Mouse (Mus musculus) CH12.LX (cell line): Measurements from ENCODE around the gene Olfr78. TPM values are rescaled to one million over a fixed set of nuclear protein-coding genes. Genes with fewer than 3 reads are reported as not detected.
A peak's percentile ranks its signal among the peaks of the same experiment; 100 is the strongest.

Experiments
- DNase-seq: peaks from one replicate; pipeline ENCODE4 v3.0.0-alpha.2; 2013; ENCODE audit errors: extremely low read depth
- H3K27ac ChIP-seq: 2 replicates; pipeline ENCODE4 v1.5.1; 2012; ENCODE audit warnings: low read depth, mild to moderate bottlenecking, control low read depth, moderate library complexity; ENCODE audit not compliant: insufficient read depth
- H3K27me3 ChIP-seq: replicated peaks from 2 replicates; pipeline ENCODE3; 2012; ENCODE audit warnings: inconsistent platforms
- H3K36me3 ChIP-seq, 2 experiments: replicated peaks in 1 of 2; 2 replicates each; pipeline versions ENCODE3 to v1.6.1; 2012; ENCODE audit warnings: inconsistent platforms in 1 of 2, low read length in 1 of 2, mild to moderate bottlenecking in 1 of 2, mixed read lengths in 1 of 2, moderate library complexity in 1 of 2; ENCODE audit not compliant: control insufficient read depth in 1 of 2, insufficient read depth in 1 of 2
- H3K4me1 ChIP-seq, 2 experiments: 2 replicates each; pipeline ENCODE4 v1.6.1; 2012; ENCODE audit warnings: inconsistent platforms in 1 of 2, moderate library complexity in 1 of 2; ENCODE audit not compliant: insufficient read depth in 2 of 2, control insufficient read depth in 1 of 2
- H3K4me2 ChIP-seq: 2 replicates; pipeline ENCODE4 v1.6.1; 2012; ENCODE audit warnings: low read depth, mild to moderate bottlenecking, control low read depth; ENCODE audit not compliant: poor library complexity, insufficient read depth, severe bottlenecking
- H3K4me3 ChIP-seq, 3 experiments: fragments of 150-350 bp in 1 of 3; sonication (generic) in 1 of 3; replicated peaks in 1 of 3; 2 replicates each; pipeline versions ENCODE3 to v1.5.1; 2011 to 2012; ENCODE audit warnings: low read depth in 2 of 3, low read length in 2 of 3, mild to moderate bottlenecking in 2 of 3, moderate library complexity in 2 of 3, control low read depth in 1 of 3, improper control_type of control experiment in 1 of 3, inconsistent platforms in 1 of 3, mixed read lengths in 1 of 3; ENCODE audit not compliant: poor library complexity in 1 of 3
- H3K79me2 ChIP-seq: replicated peaks from 2 replicates; pipeline ENCODE4 v1.6.1; 2012; ENCODE audit warnings: mild to moderate bottlenecking, moderate library complexity; ENCODE audit not compliant: control insufficient read depth, poor library complexity, insufficient read depth, severe bottlenecking; ENCODE audit errors: extremely low read depth
- H3K9ac ChIP-seq: 2 replicates; pipeline ENCODE4 v1.6.1; 2012; ENCODE audit warnings: low read depth, mild to moderate bottlenecking, control low read depth, moderate library complexity; ENCODE audit not compliant: insufficient read depth
- H3K9me3 ChIP-seq: replicated peaks from 2 replicates; pipeline ENCODE3; 2012; ENCODE audit warnings: low read length, inconsistent platforms, mixed read lengths
- CHD2 ChIP-seq: IDR thresholded peaks from 2 replicates; pipeline ENCODE4 v1.6.1; 2011; ENCODE audit warnings: low read length, improper control_type of control experiment
- CTCF ChIP-seq, 2 experiments: IDR thresholded peaks in 1 of 2; conservative IDR thresholded peaks in 1 of 2; 2 replicates each; pipeline ENCODE4 v1.5.1; 2011 to 2012; ENCODE audit warnings: low read depth in 2 of 2, low read length in 2 of 2, improper control_type of control experiment in 1 of 2, inconsistent platforms in 1 of 2, mild to moderate bottlenecking in 1 of 2, moderate library complexity in 1 of 2
- ETS1 ChIP-seq: conservative IDR thresholded peaks from 2 replicates; pipeline ENCODE4 v1.6.1; 2012; ENCODE audit warnings: low read depth, mild to moderate bottlenecking, inconsistent platforms, low read length, improper control_type of control experiment, moderate library complexity
- JUN ChIP-seq: IDR thresholded peaks from 2 replicates; pipeline ENCODE4 v1.6.1; 2011; ENCODE audit warnings: low read depth, mild to moderate bottlenecking, low read length, improper control_type of control experiment, moderate library complexity; ENCODE audit not compliant: insufficient read depth
- JUND ChIP-seq: conservative IDR thresholded peaks from 2 replicates; pipeline ENCODE4 v1.6.1; 2011; ENCODE audit warnings: low read depth, low read length, improper control_type of control experiment
- KAT2A ChIP-seq: IDR thresholded peaks from 2 replicates; pipeline ENCODE4 v1.6.1; 2012; ENCODE audit warnings: low read length, improper control_type of control experiment, inconsistent platforms; ENCODE audit not compliant: insufficient replicate concordance
- MAZ ChIP-seq: IDR thresholded peaks from 2 replicates; pipeline ENCODE4 v1.6.1; 2012; ENCODE audit warnings: low read depth, mild to moderate bottlenecking, inconsistent platforms, low read length, improper control_type of control experiment, moderate library complexity
- MXI1 ChIP-seq: IDR thresholded peaks from 2 replicates; pipeline ENCODE4 v1.6.1; 2011; ENCODE audit warnings: mild to moderate bottlenecking, low read depth, low read length, improper control_type of control experiment
- NELFE ChIP-seq: IDR thresholded peaks from 2 replicates; pipeline ENCODE4 v1.6.1; 2011; ENCODE audit warnings: low read depth, low read length, improper control_type of control experiment
- POLR2AphosphoS2 ChIP-seq: IDR thresholded peaks from 2 replicates; pipeline ENCODE4 v1.6.1; 2011; ENCODE audit warnings: low read depth, low read length, improper control_type of control experiment
- RAD21 ChIP-seq: IDR thresholded peaks from 2 replicates; pipeline ENCODE4 v1.6.1; 2011; ENCODE audit warnings: low read depth, mild to moderate bottlenecking, low read length, improper control_type of control experiment, moderate library complexity
- SIN3A ChIP-seq: IDR thresholded peaks from 2 replicates; pipeline ENCODE4 v1.6.1; 2012; ENCODE audit warnings: low read length, improper control_type of control experiment, inconsistent platforms
- SMC3 ChIP-seq: IDR thresholded peaks from 2 replicates; pipeline ENCODE4 v1.6.1; 2011; ENCODE audit warnings: low read depth, low read length, improper control_type of control experiment
- TCF12 ChIP-seq: IDR thresholded peaks from 2 replicates; pipeline ENCODE4 v1.6.1; 2014; ENCODE audit warnings: low read depth, mild to moderate bottlenecking, inconsistent platforms, low read length, improper control_type of control experiment
- USF1 ChIP-seq: IDR thresholded peaks from 2 replicates; pipeline ENCODE4 v1.6.1; 2014; ENCODE audit warnings: low read depth, mild to moderate bottlenecking, inconsistent platforms, low read length, improper control_type of control experiment
- ZC3H11A ChIP-seq: IDR thresholded peaks from 2 replicates; pipeline ENCODE4 v1.6.1; 2012; ENCODE audit warnings: low read depth, mild to moderate bottlenecking, inconsistent platforms, low read length, improper control_type of control experiment
- ZMIZ1 ChIP-seq: IDR thresholded peaks from 2 replicates; pipeline ENCODE4 v1.6.1; 2012; ENCODE audit warnings: low read depth, mild to moderate bottlenecking, inconsistent platforms, low read length, improper control_type of control experiment
- ZNF384 ChIP-seq: IDR thresholded peaks from 2 replicates; pipeline ENCODE4 v1.6.1; 2012; ENCODE audit warnings: low read depth, low read length, improper control_type of control experiment, inconsistent platforms
- dilution Hi-C: fragments of 300-500 bp; cut with MboI; formaldehyde crosslinking; loops from 2 replicates; pipeline ENCODE4 v1.14.3; 2020; ENCODE audit warnings: low sequenced_read_pairs; ENCODE audit not compliant: extremely low pct_unique_long_range_greater_than_20kb, extremely low pct_ligation_motif_present
- in situ Hi-C: fragments of 300-500 bp; cut with MboI; formaldehyde crosslinking; loops from 3 replicates; pipeline ENCODE4 v1.14.3; 2019; ENCODE audit warnings: low sequenced_read_pairs, low pct_ligation_motif_present, low pct_unique_long_range_greater_than_20kb, mixed read lengths
- polyA plus RNA-seq: library from polyadenylated mRNA; unstranded; fragments of >175 nt; gene quantifications from 2 replicates; pipeline ENCODE4 v1.2.1, GENCODE M21; 2012; ENCODE audit warnings: low read depth; ENCODE audit not compliant: insufficient read length
- total RNA-seq, 2 experiments: library from RNA; depleted of rRNA; stranded (reverse); fragments of 300-350 nt in 1 of 2; fragments of >200 nt in 1 of 2; gene quantifications; 2 replicates each; pipeline ENCODE4 v1.2.3; 2012 to 2014

Gene Olfr78
- total and polyA plus RNA-seq, 3 experiments, result not detected

DNA sequence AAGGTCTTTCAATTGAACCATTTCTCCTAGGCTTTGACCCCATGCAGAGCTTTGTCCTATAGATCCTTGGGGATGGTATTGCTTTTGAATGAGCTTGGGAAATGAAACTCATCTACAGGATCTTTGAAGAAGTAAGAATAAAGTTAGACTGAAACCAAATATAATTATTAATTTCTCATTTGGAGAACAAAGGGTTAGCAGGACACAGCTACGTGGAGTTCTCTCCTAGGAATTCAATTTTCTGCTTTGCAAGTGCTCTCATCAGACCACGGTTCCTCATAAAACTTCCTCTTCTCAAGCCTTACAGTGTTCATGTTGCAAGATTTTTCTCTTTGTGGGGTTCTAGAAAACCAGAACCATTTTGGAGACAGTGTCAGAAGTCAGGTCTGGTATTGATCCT lies 11.7 kb upstream of the Olfr78 start, which contains the start of gene Olfr561:
Olfr561 (plus strand) TSS at position 301 of the 400 bp plus-strand sequence.
- no peaks in the 10 kb centered on the region for H3K4me1 ChIP-seq
- no peaks in the 10 kb centered on the region for H3K36me3 ChIP-seq
- no peak within 1 kb of the TSS for H3K4me2 ChIP-seq
- no peak for DNase-seq
- in situ Hi-C loops, result loop anchor here (25.0 kb wide), 1 partner anchor 259 kb away; no protein-coding TSS in a partner anchor
- no peak within 1 kb of the TSS for H3K27ac ChIP-seq
- H3K9ac ChIP-seq, result no peak within 1 kb of the TSS
- no peaks in the 10 kb centered on the region for H3K9me3 ChIP-seq
- TF ChIP-seq TCF12 (no peak), ETS1 (no peak), MXI1 (no peak), KAT2A (no peak), USF1 (no peak), NELFE (no peak), JUN (no peak), CHD2 (no peak), MAZ (no peak), RAD21 (no peak), CTCF (conservative IDR thresholded peaks at IDR 0.05 in 1 of 2, IDR thresholded peaks at IDR 0.05 in 1 of 2; ENCODE audit: low read depth in 2 of 2, low read length in 2 of 2) (no peak), SMC3 (no peak), POLR2AphosphoS2 (no peak), SIN3A (no peak), ZMIZ1 (no peak), JUND (no peak)
- no peaks in the 10 kb centered on the region for H3K27me3 ChIP-seq
- dilution Hi-C loops, result no loop called here
- no peaks in the 10 kb centered on the region for H3K79me2 ChIP-seq
- H3K4me3 ChIP-seq, result no peak within 1 kb of the TSS

DNA sequence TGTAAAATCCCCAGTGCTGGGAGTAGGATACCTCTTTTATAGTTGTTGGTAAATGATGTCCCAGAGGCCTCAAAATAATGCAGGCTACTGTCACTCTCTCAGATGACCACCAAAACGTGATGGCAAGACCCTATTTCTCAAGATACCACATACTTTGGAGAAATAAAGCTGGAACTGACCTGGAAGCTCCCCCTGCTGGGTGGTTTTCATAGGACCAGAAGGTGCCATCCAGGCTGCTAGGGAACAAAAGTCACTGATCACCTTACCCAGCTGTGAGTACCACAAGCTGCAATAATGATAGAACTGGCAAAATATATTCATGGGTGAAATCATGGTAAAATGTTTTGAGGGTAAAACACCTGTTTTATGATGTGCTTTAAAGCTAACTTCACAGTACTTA lies 7.2 kb downstream of the Olfr78 start:
- Histone ChIP-seq H3K9ac (no peak overlapping the region), H3K4me1 (no peaks in the 10 kb centered on the region), H3K36me3 (no peaks in the 10 kb centered on the region), H3K79me2 (no peaks in the 10 kb centered on the region)
- peak; percentile 23 for DNase-seq
- in situ Hi-C loops, result loop anchor here (25.0 kb wide), 1 partner anchor 240 kb away; no protein-coding TSS in a partner anchor
- TF ChIP-seq CTCF (conservative IDR thresholded peaks at IDR 0.05 in 1 of 2, IDR thresholded peaks at IDR 0.05 in 1 of 2; ENCODE audit: low read depth in 2 of 2, low read length in 2 of 2) (peak in 1 of 2 experiments; percentile 64; a peak in 2 of 4 replicates), SMC3 (peak; percentile 57), RAD21 (peak; percentile 5), ZC3H11A (no peak), ZNF384 (no peak), NELFE (no peak)
- TF ChIP-seq, all 38 proteins: peak for 3
- no peak overlapping the region for H3K4me2 ChIP-seq
- H3K27ac ChIP-seq, result no peak overlapping the region
- dilution Hi-C loops, result no loop called here
- H3K4me3 ChIP-seq, result no peak overlapping the region
- H3K27me3 ChIP-seq, result no peaks in the 10 kb centered on the region
- no peaks in the 10 kb centered on the region for H3K9me3 ChIP-seq
